Mouse (Mus musculus): ENCODE data around the gene Pla2g1b.
"Not testable (repeated sequence)": the region's sequence is repeated elsewhere in the genome, so short reads cannot be mapped to it uniquely, and the experiment has no call there.

Pla2g1b gene

GRCm38 (mm10) chr5:115483947-115484920 is 18.2 kb downstream of the Pla2g1b start, which contains the start of gene Sirt4:
Gene Sirt4 (minus strand): TSS chr5:115484725.
- peak; percentile 61 to 68 for DNase-seq (ENCODE audit: low spot score in 2 of 2)

GRCm38 (mm10) chr5:115484996-115485395 is 18.9 kb downstream of the Pla2g1b start:
- DNase-seq (ENCODE audit: low spot score in 2 of 2) = no peak

GRCm38 (mm10) chr5:115485489-115486205 is 19.6 kb downstream of the Pla2g1b start:
- DNase-seq (ENCODE audit: low spot score in 2 of 2) = no peak

GRCm38 (mm10) chr5:115486726-115487125 is 20.7 kb downstream of the Pla2g1b start:
- no peak for DNase-seq (ENCODE audit: low spot score in 2 of 2)

GRCm38 (mm10) chr5:115487353-115487752 is 21.3 kb downstream of the Pla2g1b start:
- DNase-seq (ENCODE audit: low spot score in 2 of 2) = no peak

DNA sequence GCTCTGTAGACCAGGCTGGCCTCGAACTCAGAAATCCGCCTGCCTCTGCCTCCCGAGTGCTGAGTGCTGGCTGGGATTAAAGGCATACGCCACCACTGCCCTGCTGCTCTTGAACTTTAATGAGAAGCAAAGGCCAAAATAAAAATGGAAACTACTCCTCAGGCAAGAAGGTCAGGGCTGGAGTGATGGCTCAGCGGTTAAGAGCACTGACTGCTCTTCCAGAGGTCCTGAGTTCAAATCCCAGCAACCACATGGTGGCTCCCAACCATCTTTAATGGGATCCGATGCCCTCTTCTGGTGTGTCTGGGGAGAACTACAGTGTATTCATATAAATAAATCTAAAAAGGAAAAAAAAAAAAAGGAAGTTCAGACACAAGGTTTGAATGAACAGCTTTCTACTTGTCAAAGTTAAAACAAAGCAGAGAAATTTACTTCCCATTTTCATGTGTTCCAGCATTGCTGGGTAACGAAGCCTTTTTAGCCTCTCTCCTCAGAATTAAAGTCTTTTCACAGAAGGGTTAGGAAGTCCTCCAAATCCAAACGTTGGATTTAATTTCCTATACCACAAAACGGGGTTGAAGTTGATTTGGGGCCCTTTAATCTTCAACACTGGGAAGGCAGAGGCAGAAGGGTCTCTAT is 22.0 kb downstream of the Pla2g1b start:
- DNase-seq (ENCODE audit: low spot score in 2 of 2) = no peak

DNA sequence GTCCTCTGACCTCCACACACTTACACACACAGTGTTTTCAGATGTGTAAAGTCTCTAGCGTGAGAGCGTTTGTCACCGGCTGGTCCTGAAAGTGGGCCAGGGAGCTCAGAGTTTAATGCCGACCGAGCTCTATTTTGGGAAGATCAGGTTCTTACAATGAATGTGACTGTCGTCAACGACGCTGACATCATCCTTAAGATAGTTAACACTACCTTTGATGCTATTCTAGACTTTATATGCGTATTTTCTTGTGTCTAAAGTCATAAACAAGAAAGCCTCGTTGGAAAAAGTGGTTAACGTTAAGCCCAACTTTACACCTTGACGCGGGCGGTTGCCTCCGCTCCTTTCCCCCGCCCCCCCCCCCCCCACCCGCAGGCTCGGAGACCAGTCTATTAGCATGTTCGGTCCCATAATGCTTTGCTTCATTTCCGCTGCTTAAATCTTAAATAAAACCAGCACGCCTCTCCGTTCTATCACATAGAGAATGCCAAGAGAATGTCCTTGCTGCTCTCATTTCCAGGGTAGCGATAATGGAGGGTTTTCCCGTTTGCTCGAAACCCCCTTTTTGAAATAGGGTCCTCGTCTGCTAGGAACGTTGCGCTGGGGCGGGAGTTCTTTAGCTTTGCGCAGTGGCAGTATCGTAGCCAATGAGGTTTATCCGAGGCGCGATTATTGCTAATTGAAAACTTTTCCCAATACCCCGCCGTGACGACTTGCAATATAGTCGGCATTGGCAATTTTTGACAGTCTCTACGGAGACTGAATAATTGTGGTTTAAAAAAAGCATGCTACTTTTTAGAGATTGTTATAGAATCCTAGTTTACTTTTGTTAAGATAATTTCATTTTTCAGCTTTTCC is 23.0 kb downstream of the Pla2g1b start:
- DNase-seq (ENCODE audit: low spot score in 2 of 2) = peak; percentile 88 to 90

- DNase-seq (ENCODE audit: low spot score in 2 of 2) = peak; percentile 92 to 94
Observed at GRCm38 (mm10) chr5:115489699-115490637, 23.9 kb downstream of the Pla2g1b start.

DNA sequence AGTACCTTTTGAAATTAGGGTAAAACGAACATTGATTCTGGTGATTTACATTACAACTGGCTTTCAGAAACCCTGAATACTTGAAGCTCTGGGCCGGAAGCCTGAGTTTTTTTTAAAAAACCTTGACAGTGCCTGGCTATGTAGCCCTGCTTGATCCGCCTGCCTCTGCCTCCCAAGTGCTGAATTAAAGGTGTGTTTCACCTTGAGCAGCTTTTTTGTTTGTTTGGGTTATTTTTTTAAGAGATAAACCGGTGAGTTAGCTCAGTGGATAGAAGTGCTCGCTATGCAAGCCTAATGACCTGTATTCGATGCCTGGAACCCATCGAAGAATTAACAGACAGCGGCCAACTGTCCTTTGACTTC is 24.6 kb downstream of the Pla2g1b start:
- DNase-seq (ENCODE audit: low spot score in 2 of 2) = peak in 1 of 2 experiments; percentile 17

DNA sequence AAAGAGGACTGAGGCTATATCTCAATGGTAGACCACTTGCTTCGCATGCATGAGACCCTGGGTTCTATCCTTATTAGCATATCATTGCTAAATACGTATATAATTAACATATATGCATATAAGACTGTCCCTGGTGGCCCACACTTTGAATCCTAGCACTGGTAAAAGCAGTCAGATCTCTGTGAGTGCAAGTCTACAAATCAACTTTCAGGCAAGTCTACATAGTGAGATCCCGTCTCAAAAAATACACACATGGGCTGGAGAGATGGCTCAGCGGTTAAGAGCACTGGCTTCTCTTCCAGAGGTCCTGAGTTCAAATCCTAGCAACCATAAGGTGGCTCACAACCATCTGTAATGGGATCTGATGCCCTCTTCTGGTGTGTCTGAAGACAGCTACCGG is 25.0 kb downstream of the Pla2g1b start:
- no peak for DNase-seq (ENCODE audit: low spot score in 2 of 2)

DNA sequence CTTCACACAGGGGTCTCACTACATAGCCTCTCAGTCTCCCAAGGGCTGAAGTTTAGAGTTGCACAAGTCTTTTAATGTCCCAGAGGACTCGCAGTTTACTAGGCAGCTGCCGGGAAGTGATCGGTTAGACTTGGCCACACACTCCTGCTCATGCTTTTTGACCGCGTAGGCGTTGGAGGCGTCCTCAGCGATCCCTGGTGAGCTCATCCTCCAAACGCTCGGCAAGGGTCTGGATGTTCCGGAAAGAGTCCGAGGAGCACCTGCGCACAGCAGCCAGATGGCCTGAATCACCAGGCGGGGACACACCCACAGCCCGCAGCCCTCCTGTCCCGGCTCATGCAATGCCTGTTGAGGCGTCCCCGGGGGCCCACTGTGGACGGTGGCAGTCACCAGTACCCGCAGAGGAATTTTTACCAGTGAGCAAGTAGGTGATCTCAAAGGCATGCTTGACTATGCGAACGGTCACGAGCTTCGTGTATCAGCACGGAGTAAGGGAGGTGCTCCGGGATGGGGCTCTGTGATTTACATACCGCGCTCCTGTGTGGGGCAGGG is 25.8 kb downstream of the Pla2g1b start:
- peak; percentile 56 to 60 for DNase-seq (ENCODE audit: low spot score in 2 of 2)

- no peak for DNase-seq (ENCODE audit: low spot score in 2 of 2)
Observed at GRCm38 (mm10) chr5:115492711-115493335, 26.8 kb downstream of the Pla2g1b start.

- no peak for DNase-seq (ENCODE audit: low spot score in 2 of 2)
Observed at GRCm38 (mm10) chr5:115493441-115493840, 27.4 kb downstream of the Pla2g1b start.

GRCm38 (mm10) chr5:115495618-115496017 is 29.6 kb downstream of the Pla2g1b start:
- not testable (repeated sequence) for DNase-seq (ENCODE audit: low spot score in 2 of 2)

DNA sequence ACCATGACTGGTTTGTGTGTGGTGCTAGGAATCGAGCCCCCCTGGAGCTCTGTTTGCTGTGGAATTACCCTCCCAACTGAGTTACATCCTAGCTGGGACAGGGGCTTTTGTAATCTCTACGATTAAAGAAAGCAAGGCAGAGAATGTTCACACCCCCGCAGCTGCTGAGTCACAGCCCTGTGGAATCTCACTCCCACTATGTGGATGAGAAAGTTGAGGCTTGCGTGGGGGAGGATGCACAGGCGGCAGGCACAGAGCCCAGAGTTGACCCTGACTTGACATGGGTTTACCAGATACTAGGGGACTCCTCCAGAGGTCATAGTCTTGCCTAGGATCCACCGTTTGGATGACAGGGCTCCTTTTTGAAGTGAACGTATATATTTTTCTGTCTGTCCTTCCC is 31.0 kb downstream of the Pla2g1b start:
- no peak for DNase-seq (ENCODE audit: low spot score in 2 of 2)

DNA sequence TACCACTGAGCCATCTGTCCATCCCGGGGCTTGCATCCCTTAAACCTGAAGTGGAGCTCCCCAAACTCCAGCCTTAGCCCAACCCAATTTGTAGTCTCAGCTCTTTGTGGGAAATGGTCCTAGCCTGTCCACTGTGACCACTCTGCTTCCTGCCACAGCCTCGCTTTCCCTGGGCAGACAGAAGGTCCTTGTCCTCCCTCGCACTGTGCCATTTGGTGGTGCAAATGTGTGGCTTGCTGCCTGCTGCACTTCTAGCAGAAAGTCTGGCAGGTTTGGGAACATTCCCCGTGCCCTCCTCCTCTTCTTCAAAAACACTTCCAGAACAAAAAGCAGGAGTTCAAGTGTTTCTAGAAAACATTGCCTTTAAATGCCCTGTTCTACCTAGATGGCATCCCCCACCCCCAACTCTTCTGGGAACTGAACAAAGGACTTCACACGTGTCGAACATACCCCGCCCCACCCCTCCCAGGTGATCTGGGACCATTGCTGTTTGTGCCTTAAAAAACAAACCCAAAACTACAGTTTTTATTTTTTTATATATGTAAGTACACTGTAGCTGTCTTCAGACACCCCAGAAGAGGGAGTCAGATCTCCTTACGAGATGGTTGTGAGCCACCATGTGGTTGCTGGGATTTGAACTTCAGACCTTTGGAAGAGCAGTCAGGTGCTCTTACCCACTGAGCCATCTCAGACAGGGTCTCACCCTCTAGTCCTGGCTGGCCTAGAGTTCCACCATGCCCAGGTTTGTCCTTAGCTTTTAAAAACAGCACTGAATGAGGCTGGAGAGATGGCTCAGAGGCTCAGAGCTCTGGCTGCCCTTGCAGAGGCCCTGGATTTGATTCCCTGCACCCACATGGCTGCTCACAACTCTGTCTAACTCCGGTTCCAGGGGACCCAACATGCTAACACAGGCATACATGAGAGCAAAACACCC is 32.5 kb downstream of the Pla2g1b start:
- no peak for DNase-seq (ENCODE audit: low spot score in 2 of 2)

DNA sequence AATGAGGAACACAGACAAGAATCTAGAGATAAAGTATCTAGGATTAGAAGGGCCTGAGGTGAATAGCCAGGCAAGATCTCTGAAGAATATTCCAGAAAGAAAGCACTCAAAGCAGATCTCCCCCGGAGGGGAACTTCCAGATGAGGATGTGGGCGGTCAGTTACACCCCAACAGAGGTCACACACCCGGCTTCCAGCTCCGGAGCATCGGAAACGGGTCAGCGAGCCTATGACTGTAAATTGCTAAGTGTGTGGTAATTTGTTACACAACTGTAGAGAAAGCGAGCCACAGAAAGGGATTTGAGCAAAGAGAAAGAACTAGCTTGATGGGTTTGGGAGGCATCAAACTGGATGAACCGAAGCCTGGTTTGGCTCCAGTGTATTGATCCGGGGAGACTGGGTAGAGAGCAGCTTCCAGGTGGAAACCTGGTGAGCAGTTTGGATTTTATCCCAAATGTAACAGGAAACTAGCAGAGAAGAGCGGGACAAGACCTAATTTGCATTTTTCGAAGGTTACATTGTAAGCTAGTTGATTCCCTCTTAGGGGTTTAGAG is 34.4 kb downstream of the Pla2g1b start:
- peak in 1 of 2 experiments; percentile 24 for DNase-seq (ENCODE audit: low spot score in 2 of 2)

DNA sequence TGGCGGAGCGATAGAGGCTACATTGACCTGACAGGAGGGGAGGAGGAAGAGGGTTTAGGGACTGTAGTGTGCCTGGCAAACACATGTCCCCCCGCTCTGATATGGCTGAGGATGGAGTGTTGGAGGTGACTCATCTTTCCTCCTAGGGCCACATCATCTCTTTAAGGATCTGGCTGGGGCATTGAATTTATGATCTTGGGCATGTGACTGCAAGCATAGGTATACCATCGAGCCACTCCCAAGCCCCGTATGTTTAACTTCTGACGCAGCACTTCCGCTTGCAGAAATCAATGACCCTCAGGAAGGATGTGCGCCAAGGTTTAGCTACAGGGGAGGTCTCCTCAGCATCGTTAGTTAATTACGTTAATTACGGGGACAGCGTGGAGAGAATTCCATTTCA is 37.0 kb downstream of the Pla2g1b start:
- DNase-seq (ENCODE audit: low spot score in 2 of 2) = no peak

Measured in natural killer cell, adult 2 months (primary cell).